Comparison of ENCODE assay signal across 8 mouse cellular contexts in the genomic region with DNA sequence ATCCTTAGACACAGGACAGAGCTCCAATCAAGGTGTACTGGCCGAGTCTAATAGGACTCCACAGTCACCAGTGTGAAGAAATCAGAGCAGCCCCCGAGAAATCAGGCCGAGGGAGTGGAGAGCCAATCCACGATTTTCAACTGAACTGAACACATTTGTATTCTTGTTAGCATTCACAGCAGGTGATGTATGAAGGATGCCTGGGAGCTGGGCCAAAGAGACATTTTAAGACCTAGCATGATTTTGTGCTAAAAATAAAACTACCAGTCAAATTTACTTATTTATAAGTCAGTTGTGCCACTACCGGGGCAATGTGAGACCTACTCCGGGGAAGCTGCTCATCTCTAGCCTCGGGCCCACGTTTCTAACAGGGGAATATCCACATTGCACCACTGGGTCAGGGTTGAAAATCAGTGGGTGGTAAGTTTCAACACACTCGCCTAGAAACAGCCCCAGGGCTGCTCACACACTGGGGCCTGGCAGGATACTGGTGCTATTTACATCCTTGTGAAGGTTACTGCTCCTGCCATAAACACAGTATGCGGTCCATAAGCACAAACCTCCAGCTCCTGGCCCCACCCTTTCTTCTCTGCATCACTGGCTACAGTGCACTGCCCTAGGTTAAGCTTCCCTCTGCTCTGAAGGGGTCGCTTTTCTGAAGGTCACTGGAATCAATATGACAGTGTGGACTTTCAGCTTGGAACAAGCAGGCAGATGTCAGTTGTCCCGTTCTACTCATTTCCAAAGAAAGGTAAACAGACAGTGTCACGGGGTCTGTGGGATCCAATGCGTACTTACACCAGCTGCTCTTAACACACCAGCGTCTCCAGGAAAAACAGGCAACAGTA.
DNase-seq lines count a peak whose midpoint lies in the region; ATAC-seq and TF ChIP-seq lines count a peak whose summit lies in the region.

No protein-coding gene starts in this region.

- H3K27me3 ChIP-seq in limb, embryonic 11.5 days (ENCODE audit: control insufficient read depth, insufficient read depth, low read length), result no peaks in the 10 kb centered on the region
- H3K27me3 ChIP-seq in limb, embryonic 10.5 days (ENCODE audit: low read depth, poor library complexity, severe bottlenecking), result no peaks in the 10 kb centered on the region
- no peaks in the 10 kb centered on the region for H3K27me3 ChIP-seq in intestine, postnatal 0 days (replicated peaks; ENCODE audit: control insufficient read depth, insufficient read depth, low read length)
- H3K27me3 ChIP-seq in liver, embryonic 12.5 days (replicated peaks), result no peaks in the 10 kb centered on the region

- no peak overlapping the region for H3K4me3 ChIP-seq in limb, embryonic 11.5 days (ENCODE audit: low read depth, low read length)
- H3K4me3 ChIP-seq in limb, embryonic 10.5 days, result no peak overlapping the region
- H3K4me3 ChIP-seq in intestine, postnatal 0 days (ENCODE audit: low read depth, low read length), result no peak overlapping the region
- H3K4me3 ChIP-seq in liver, embryonic 12.5 days, result no peak overlapping the region

- ATAC-seq in limb, embryonic 11.5 days (ENCODE audit: insufficient number of reproducible peaks, low FRiP score, low TSS enrichment, low read depth), result peak; percentile 89
- peak; percentile 65 for ATAC-seq in intestine, postnatal 0 days
- peak; percentile 80 for ATAC-seq in liver, embryonic 12.5 days

- no peak for TF ChIP-seq CTCF in intestine, postnatal 0 days (IDR thresholded peaks at IDR 0.05; ENCODE audit: low read depth)

- H3K36me3 ChIP-seq in limb, embryonic 11.5 days (ENCODE audit: control insufficient read depth, insufficient read depth, low read length), result no peaks in the 10 kb centered on the region
- no peaks in the 10 kb centered on the region for H3K36me3 ChIP-seq in limb, embryonic 10.5 days
- no peaks in the 10 kb centered on the region for H3K36me3 ChIP-seq in intestine, postnatal 0 days (ENCODE audit: control insufficient read depth, insufficient read depth)
- H3K36me3 ChIP-seq in liver, embryonic 12.5 days, result no peaks in the 10 kb centered on the region

- H3K4me2 ChIP-seq in limb, embryonic 11.5 days (ENCODE audit: low read depth, severe bottlenecking), result no peak overlapping the region
- H3K4me2 ChIP-seq in intestine, postnatal 0 days (replicated peaks; ENCODE audit: low read depth), result no peak overlapping the region
- no peak overlapping the region for H3K4me2 ChIP-seq in liver, embryonic 12.5 days

- no peak overlapping the region for H3K27ac ChIP-seq in limb, embryonic 11.5 days (replicated peaks; ENCODE audit: low read depth, low read length)
- H3K27ac ChIP-seq in limb, embryonic 10.5 days, result no peak overlapping the region
- no peak overlapping the region for H3K27ac ChIP-seq in intestine, postnatal 0 days (ENCODE audit: low read depth, low read length)
- H3K27ac ChIP-seq in liver, embryonic 12.5 days, result no peak overlapping the region

- peak; percentile 47 for DNase-seq in limb, embryonic 11.5 days (ENCODE audit: low spot score)
- DNase-seq in limb, embryonic 10.5 days (ENCODE audit: low spot score), result no peak
- DNase-seq in cerebellum, postnatal 10 days, result peak; percentile 54 to 63
- peak; percentile 22 for DNase-seq in right cerebral cortex, postnatal 4 days
- DNase-seq in gastrocnemius, postnatal 10 days, result no peak
- no peak for DNase-seq in spleen, adult 12 weeks (ENCODE audit: low spot score)

- 25% methylated on average over 15 of the region's 15 CpGs for WGBS in limb, embryonic 11.5 days
- 33% methylated on average over 15 of the region's 15 CpGs for WGBS in limb, embryonic 10.5 days
- WGBS in intestine, postnatal 0 days, result 44% methylated on average over 15 of the region's 15 CpGs
- WGBS in liver, embryonic 12.5 days (ENCODE audit: insufficient replicate concordance), result 54% methylated on average over 15 of the region's 15 CpGs

- H3K9ac ChIP-seq in limb, embryonic 11.5 days (ENCODE audit: low read length), result no peak overlapping the region
- no peak overlapping the region for H3K9ac ChIP-seq in intestine, postnatal 0 days (ENCODE audit: low read depth, low read length)
- H3K9ac ChIP-seq in liver, embryonic 12.5 days, result no peak overlapping the region

- H3K9me3 ChIP-seq in limb, embryonic 11.5 days (ENCODE audit: control insufficient read depth, low read length), result no peaks in the 10 kb centered on the region
- H3K9me3 ChIP-seq in limb, embryonic 10.5 days (replicated peaks), result no peaks in the 10 kb centered on the region
- H3K9me3 ChIP-seq in intestine, postnatal 0 days (ENCODE audit: control insufficient read depth), result 0 out of 2 replicates have a peak, but pooled peaks cover 4% of the 10 kb centered on the region
- no peaks in the 10 kb centered on the region for H3K9me3 ChIP-seq in liver, embryonic 12.5 days (replicated peaks)

- H3K4me1 ChIP-seq in limb, embryonic 11.5 days (ENCODE audit: control insufficient read depth, insufficient read depth, low read length), result no peaks in the 10 kb centered on the region
- peaks cover 22% of the 10 kb centered on the region for H3K4me1 ChIP-seq in limb, embryonic 10.5 days
- H3K4me1 ChIP-seq in intestine, postnatal 0 days (replicated peaks; ENCODE audit: control insufficient read depth, insufficient read depth, low read length), result no peaks in the 10 kb centered on the region
- H3K4me1 ChIP-seq in liver, embryonic 12.5 days, result peaks cover 3% of the 10 kb centered on the region; the same call in 1 of the 2 replicates

Comparison
In these comparisons a context has a peak if more than half of its experiments do, and no peak if none do; other contexts are left out.
1. DNase-seq: peak in limb, embryonic 11.5 days (single experiment), cerebellum, postnatal 10 days (2 of 2) and right cerebral cortex, postnatal 4 days (single experiment); none in limb, embryonic 10.5 days (single experiment), gastrocnemius, postnatal 10 days (single experiment) and spleen, adult 12 weeks (single experiment).
2. Peak in every context shown above with its lines, with median percentiles within 50 percentile points of each other: ATAC-seq.